Mouse (Mus musculus): ENCODE measurements around the gene Serpinb12.
"Not testable (repeated sequence)": the region's sequence is repeated elsewhere in the genome, so short reads cannot be mapped to it uniquely, and the experiment has no call there.

Serpinb12 gene

DNA sequence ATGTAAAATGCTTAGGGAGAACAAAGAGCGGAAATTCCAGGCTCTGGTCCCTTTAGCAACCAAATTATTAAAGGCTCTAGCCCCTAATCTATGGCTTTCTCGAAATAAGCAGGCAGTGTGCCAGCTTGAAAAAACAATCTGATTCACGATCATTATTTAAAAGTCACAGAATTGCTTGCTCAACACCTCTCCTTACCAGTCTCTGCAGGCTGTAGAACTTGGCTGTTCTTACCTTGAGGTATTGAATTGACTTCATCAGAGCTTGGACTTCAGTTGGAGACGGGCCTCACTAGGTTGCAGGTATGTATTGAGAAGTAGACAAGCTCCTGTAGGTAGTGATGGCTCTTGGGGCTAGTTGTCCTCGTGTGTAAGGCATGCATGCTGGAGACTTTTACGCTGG is at the start of gene Serpinb12:
TSS of gene Serpinb12 (plus strand) at position 185 of the 400 bp plus-strand sequence.
- DNase-seq (ENCODE audit: extremely low spot score) = no peak

DNA sequence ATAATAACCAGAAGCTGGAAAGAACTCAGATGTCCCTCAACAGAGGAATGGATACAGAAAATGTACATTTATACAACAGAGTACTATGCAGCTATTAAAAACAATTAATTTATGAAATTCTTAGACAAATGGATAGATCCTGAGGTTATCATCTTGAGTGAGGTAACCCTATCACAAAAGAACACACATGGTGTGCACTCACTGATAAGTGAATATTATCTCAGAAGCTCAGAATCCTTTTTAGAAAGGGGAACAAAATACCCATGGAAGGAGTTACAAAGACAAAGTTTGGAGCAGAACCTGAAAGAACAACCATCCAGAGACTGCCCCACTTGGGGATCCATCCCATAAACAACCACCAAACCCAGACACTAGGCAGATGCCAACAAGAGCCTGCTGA is 39.1 kb upstream of the Serpinb12 start:
- DNase-seq (ENCODE audit: extremely low spot score) = not testable (repeated sequence)

DNA sequence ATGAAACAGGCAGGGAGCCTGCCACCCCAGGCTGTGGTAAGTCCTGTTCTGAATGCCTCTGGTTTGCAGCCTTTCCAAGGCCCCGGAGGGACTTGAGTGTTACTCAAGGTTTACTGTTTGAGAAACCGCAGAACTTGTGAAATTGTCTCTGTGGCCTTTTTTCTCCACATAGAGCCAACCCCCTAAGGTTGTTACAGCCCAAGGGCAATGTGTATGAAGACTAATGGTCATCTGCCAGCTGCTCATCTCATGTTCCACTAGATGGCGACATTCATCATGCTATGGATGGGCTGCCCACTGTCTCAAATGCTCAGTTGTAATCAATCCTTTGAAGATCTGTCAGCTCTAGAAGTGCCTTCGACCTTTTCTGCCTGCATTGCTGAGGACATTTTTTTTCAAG is 32.8 kb upstream of the Serpinb12 start:
- DNase-seq (ENCODE audit: extremely low spot score) = peak; percentile 18

DNA sequence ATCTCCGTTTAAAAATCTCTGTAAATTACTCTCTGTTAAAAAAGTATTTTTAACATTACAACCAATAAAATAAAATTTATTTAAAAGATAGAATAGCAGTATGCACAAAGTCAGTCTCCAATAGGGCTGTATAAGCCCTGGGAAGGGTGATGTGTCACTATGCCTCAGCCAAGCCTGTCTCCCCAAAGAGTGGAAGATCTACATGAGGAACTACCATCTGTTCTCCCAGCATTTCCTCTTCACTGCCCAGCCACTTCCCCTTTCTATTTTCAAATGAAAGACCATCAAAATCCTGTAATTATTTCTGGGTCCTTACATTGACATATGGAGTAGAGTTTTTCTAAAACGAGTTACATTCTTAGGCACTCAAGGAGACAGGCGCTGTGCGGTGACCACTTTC is 2.3 kb upstream of the Serpinb12 start:
- DNase-seq (ENCODE audit: extremely low spot score) = no peak

DNA sequence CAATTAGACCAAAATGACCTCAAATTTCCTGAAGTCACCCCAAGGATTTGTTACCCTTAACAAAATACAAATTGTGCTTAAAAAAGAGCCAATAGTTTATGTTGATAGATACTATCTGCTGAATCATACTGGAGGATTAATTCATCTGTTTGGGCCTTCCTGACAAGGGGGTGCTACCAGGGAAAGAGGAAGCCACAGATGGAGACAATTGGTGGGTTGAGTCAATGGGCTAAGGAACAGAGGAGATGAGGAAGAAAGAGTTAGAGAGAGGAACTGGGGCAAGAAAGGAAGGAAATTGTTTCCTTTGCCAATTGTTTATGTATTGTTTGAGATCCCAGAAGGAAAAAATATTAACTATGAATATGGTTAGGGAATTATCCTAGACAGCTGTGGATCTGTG is 591 bp upstream of the Serpinb12 start:
- DNase-seq (ENCODE audit: extremely low spot score) = no peak

DNA sequence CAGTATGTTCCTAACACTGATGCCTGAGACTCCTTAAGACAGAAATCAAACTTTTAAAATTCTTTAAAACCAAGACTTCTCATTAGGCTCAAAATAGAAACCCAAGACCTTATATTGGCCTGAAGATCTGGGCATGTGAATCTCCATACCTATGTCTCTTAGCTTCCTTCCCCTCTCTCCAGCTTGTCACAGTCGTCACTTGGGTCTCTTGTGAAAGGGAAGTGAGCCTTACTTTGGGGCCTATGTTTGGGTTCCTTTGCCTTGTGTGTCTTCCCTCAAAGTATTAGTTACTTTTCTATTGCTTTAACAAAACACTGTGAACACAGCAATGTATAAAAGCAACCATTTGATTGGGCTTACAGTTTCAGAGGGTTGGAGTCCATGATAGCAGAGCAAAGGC is 13.0 kb downstream of the Serpinb12 start:
- DNase-seq (ENCODE audit: extremely low spot score) = no peak

DNA sequence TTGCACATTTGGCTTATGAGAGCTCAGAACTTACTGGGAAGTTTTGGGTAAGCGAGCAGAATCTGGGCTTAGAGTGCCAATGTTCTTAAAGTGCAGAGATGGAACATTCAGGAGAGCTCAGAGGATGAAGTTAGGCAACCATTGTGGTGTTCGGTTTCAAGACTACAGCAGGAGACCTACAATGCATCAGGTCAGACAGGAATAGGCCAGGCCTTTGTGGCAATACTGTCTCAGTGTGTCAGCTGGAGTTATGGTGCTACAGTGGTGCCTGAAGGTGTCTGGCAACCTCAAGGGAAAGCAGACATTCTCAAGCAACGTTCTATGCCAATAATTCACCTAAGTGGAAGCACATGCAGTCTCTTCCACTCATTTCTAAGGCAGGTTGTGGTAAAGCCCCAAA is 25.7 kb downstream of the Serpinb12 start:
- DNase-seq (ENCODE audit: extremely low spot score) = no peak

DNA sequence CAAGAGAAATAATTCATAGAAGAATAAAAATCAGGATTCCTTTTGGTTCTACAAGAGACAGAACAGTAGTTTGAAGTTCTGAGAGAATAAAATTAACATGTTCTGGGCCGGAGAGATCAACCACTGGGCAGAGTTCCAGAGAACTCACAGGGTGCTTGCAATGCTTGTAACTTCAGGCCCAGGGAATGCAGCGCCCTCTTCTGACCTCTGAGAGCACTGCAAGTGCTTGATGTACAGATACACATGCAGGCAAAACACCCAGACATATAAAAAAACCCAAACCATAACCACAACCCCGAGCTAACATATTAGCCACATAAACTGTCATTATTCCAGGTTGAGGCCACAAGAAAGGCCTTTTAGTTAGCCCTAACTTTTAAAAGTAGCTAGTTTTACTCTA is 26.8 kb downstream of the Serpinb12 start:
- no peak for DNase-seq (ENCODE audit: extremely low spot score)

DNA sequence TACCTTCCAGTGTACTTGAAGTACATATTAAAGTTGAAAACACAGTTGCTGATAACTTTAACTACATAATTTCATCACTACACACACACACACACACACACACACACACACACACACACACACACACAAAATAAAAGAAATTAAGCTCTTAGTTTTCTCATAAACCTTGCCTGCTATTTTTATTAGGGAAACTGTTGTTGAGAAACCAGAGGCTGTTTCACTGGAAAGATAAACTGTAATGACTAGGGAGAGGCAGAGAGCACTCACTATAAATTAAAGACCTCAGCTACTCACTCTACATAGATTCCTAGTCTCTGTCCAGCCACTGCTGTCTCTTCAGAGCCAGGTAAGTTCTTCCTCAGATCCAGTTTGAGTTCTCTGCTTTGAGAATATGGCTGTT is 46.4 kb downstream of the Serpinb12 start, which contains the start of gene Serpinb13:
TSS of gene Serpinb13 (plus strand) at position 301 of the 400 bp plus-strand sequence.
- no peak for DNase-seq (ENCODE audit: extremely low spot score)

DNA sequence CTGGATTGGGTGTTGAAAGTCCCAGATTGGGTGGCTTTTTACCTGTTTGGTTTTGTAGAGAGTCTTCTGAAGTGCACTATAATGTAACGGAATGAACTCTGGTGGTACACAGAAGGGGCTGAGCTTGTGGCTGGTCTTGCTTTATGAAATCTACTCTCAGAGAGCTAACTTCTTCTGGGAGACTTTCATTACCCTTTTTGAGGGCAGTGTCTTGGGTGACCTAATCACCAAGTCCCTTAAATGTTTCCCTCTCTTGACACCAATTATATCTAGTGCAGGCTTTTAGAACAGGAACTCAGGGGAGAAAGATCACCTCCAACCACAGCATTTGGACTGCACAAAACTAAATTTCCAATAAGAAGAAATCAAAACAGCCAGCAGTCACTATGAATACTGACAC is 48.8 kb downstream of the Serpinb12 start:
- no peak for DNase-seq (ENCODE audit: extremely low spot score)

DNA sequence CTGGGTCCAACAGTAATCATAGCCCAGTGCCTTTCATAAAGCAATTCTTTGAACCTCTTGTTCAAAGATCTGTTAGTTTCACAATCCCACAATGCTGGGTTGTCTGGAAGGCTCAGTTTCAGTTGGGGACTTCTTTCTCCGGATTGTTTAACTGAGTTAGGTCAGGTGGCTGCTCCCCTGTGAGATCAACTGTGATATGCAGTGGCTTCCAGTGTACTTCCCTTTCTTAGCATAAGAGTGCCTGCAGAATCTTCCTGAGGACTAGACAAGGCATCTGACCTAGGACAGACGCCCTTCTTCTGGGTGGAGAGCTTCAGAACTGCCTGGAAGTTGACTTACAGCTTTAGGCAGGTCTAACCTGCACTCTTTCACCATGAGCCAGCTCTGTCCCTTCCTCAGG is 49.6 kb downstream of the Serpinb12 start:
- DNase-seq (ENCODE audit: extremely low spot score) = no peak

DNA sequence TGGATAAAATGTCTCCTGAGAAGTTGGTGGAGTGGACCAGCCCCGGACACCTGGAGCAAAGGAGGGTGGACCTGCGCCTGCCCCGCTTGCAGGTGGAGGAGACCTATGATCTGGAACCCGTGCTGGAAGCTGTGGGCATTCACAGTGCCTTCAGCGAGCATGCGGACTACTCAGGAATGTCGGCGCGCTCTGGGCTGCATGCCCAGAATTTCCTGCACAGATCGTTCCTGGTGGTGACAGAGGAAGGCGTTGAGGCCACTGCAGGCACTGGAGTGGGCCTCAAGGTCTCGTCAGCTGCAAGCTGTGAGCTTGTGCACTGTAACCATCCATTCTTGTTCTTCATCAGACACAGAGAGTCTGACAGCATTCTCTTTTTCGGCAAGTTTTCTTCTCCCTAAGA is 66.2 kb downstream of the Serpinb12 start:
- DNase-seq (ENCODE audit: extremely low spot score) = no peak

DNA sequence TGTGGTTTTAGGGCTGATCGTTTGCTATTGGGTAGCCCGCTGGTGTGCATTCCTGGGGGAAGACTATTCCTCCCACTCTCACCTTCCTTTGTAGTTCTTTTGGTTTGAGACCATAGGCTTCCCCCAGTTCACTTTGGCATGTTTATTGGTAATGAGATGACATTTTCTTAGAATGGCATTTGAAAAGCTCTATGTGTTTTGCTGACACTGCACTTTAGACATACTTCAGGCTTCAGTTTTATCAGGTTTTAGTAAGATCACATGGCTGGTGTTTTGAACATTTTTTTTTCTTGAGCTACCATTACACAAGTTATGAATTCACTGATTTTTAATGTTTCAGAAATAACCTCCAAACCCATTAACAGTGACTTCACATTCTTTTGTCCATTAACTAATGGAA is 67.5 kb downstream of the Serpinb12 start:
- DNase-seq (ENCODE audit: extremely low spot score) = no peak

DNA sequence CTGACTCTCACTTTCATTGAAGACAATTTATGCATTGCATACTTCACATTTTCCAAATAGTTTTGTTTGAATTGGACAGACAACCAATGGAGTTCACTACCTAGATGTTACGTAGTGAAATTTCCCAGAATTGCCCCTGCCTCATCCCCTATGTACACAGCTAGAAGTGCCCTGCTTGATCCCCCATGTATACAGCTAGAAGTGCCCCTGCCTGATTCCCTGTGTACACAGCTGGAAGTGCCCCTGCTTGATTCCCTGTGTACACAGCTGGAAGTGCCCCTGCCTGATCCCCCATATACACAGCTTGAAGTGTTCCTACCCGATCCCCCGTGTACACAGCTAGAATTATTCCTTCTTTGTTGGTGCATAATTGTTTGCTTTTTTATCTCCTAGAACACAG is 72.1 kb downstream of the Serpinb12 start:
- DNase-seq (ENCODE audit: extremely low spot score) = no peak

Measured in embryo, embryonic 9.5 days (tissue).